Mouse (Mus musculus): ENCODE results near the gene Frmd4b. TPM values are rescaled to one million over a fixed set of nuclear protein-coding genes. Genes with fewer than 3 reads are reported as not detected.

Gene Frmd4b
- total and polyA plus RNA-seq, 2 experiments: 11.9 to 38.0 TPM

DNA sequence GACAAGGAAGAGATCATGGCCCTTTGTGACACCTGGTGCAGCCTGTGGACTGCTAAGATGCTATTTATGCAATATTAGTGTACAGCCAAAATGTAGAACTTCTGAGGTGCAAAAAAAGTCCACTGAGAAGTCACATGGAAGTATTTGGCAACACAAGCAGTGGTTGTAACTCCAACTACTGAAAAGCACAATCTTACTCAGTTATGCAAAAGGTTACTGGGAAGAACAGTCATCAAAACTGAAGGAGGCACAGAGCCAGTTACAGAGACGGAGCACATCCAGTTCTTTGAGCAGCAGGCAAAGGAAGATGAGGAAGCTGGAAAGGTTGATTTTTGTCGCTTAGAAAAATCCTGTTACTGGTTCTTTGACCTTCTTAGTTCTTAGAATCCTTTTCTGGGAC, 167.5 kb downstream of the Frmd4b start:
- H3K27ac ChIP-seq (replicated peaks; ENCODE audit: insufficient read depth, low read depth, low read length): no peak overlapping the region

DNA sequence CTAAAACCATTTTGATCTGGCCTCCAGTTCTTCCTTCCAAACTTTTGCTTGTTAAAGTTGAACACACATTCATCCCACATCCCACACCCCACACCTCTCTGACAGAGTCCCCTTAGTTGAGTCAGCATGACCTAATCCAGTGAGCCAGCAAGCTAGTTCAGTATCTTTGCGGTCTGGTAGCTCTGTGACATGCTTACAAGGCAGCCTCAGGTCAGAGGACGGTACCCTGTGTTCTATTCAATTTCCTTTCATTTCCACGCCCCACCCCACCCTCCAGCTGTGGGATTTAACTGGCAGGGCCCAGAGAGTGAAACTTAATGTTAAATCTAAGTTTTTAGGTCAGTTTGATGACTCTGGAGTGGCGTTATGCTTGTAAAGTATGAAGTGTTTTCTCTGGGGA, 170.3 kb downstream of the Frmd4b start:
- Histone ChIP-seq H3K79me2 (ENCODE audit: control insufficient read depth, insufficient read depth, low read length) (no peaks in the 10 kb centered on the region; the same call in 1 of the 2 replicates), H3K4me1 (ENCODE audit: control insufficient read depth, insufficient read depth, low read length) (peaks cover 9% of the 10 kb centered on the region; the same call in 1 of the 2 replicates), H3K4me3 (ENCODE audit: insufficient read depth, low read depth, low read length) (no peak overlapping the region), H3K36me3 (ENCODE audit: control insufficient read depth, insufficient read depth, low read length) (no peaks in the 10 kb centered on the region), H3K27me3 (ENCODE audit: control insufficient read depth, insufficient read depth, low read length) (no peaks in the 10 kb centered on the region), H3K9ac (ENCODE audit: low read depth, low read length) (no peak overlapping the region), H3K27ac (replicated peaks; ENCODE audit: insufficient read depth, low read depth, low read length) (0 out of 2 replicates have a peak overlapping the region, but pooled peaks have one; percentile 2)
- 63% methylated on average over 4 of the region's 4 CpGs for WGBS
- no peak for DNase-seq (ENCODE audit: extremely low read depth, low read depth, low spot score)
- TF ChIP-seq CTCF (IDR thresholded peaks at IDR 0.05; ENCODE audit: low read depth, low read length): no peak
- TF ChIP-seq POLR2A (IDR thresholded peaks at IDR 0.05; ENCODE audit: extremely low read depth, insufficient read depth, low read length): no peak

More for the DNA sequence above, 167.5 kb downstream of the Frmd4b start:
- no peaks in the 10 kb centered on the region for H3K27me3 ChIP-seq (ENCODE audit: control insufficient read depth, insufficient read depth, low read length)
- DNase-seq (ENCODE audit: extremely low read depth, low read depth, low spot score): peak; percentile 46
- no peaks in the 10 kb centered on the region for H3K36me3 ChIP-seq (ENCODE audit: control insufficient read depth, insufficient read depth, low read length)
- TF ChIP-seq CTCF (IDR thresholded peaks at IDR 0.05; ENCODE audit: low read depth, low read length) (no peak), POLR2A (IDR thresholded peaks at IDR 0.05; ENCODE audit: extremely low read depth, insufficient read depth, low read length) (no peak)
- WGBS: 72% methylated on average over 2 of the region's 2 CpGs
- peaks cover 15% of the 10 kb centered on the region for H3K4me1 ChIP-seq (ENCODE audit: control insufficient read depth, insufficient read depth, low read length)
- no peak overlapping the region for H3K9ac ChIP-seq (ENCODE audit: low read depth, low read length)
- no peaks in the 10 kb centered on the region; the same call in 1 of the 2 replicates for H3K79me2 ChIP-seq (ENCODE audit: control insufficient read depth, insufficient read depth, low read length)
- H3K4me3 ChIP-seq (ENCODE audit: insufficient read depth, low read depth, low read length): no peak overlapping the region

DNA sequence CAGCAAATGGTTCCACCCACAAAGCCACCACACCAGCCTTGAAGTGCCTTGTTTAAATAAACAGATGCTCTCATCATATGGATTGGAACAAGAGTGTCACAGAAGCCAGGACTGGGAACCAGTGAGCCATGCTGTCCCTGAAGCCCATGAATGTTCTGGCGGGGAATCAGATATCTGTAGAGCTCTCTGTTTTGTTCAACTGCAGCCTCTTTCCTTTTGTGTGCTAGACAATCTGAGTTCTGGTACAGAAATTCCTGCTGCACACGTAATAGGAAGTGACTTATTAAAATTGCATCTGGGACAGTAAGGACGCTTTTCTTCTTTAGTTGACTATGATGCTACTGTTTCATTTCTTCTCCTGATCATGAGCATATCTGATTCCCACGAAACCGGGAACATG, 173.2 kb downstream of the Frmd4b start:
- H3K36me3 ChIP-seq (ENCODE audit: control insufficient read depth, insufficient read depth, low read length): no peaks in the 10 kb centered on the region
- WGBS: 77% methylated on average over 5 of the region's 5 CpGs

DNA sequence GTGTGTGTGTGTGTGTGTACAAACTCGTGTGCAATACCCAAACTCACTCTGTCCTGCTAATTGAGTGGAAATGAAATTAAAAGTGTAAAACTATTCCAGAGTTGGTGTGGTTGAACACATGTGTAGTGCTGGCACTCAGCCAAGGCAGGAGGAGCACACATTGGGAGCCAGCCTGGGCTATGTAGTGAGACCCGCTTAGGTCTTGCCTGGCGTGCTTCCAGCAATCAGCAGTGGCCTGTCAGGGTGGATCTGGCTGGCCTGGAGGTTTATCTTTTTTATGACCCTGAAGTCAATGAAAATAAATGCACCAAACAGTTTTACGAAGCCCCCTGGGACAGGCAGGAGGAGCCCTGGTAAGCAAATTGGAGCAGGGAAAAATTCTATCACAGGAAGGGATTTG, 173.8 kb downstream of the Frmd4b start:
- no peaks in the 10 kb centered on the region for H3K36me3 ChIP-seq (ENCODE audit: control insufficient read depth, insufficient read depth, low read length)
- no peak overlapping the region for H3K4me3 ChIP-seq (ENCODE audit: insufficient read depth, low read depth, low read length)
- DNase-seq (ENCODE audit: extremely low read depth, low read depth, low spot score): no peak
- no peak for TF ChIP-seq POLR2A (IDR thresholded peaks at IDR 0.05; ENCODE audit: extremely low read depth, insufficient read depth, low read length)
- TF ChIP-seq CTCF (IDR thresholded peaks at IDR 0.05; ENCODE audit: low read depth, low read length): no peak
- H3K4me1 ChIP-seq (ENCODE audit: control insufficient read depth, insufficient read depth, low read length): peaks cover 4% of the 10 kb centered on the region; the same call in 1 of the 2 replicates
- WGBS: 68% methylated on average over 4 of the region's 4 CpGs
- H3K27ac ChIP-seq (replicated peaks; ENCODE audit: insufficient read depth, low read depth, low read length): no peak overlapping the region
- H3K79me2 ChIP-seq (ENCODE audit: control insufficient read depth, insufficient read depth, low read length): no peaks in the 10 kb centered on the region; the same call in 1 of the 2 replicates
- no peaks in the 10 kb centered on the region for H3K27me3 ChIP-seq (ENCODE audit: control insufficient read depth, insufficient read depth, low read length)
- H3K9ac ChIP-seq (ENCODE audit: low read depth, low read length): no peak overlapping the region

More for the DNA sequence above, 173.2 kb downstream of the Frmd4b start:
- H3K4me1 ChIP-seq (ENCODE audit: control insufficient read depth, insufficient read depth, low read length): peaks cover 9% of the 10 kb centered on the region; the same call in 1 of the 2 replicates
- H3K9ac ChIP-seq (ENCODE audit: low read depth, low read length): no peak overlapping the region
- no peaks in the 10 kb centered on the region; the same call in 1 of the 2 replicates for H3K79me2 ChIP-seq (ENCODE audit: control insufficient read depth, insufficient read depth, low read length)
- H3K27ac ChIP-seq (replicated peaks; ENCODE audit: insufficient read depth, low read depth, low read length): no peak overlapping the region
- H3K27me3 ChIP-seq (ENCODE audit: control insufficient read depth, insufficient read depth, low read length): no peaks in the 10 kb centered on the region
- no peak overlapping the region for H3K4me3 ChIP-seq (ENCODE audit: insufficient read depth, low read depth, low read length)
- TF ChIP-seq POLR2A (IDR thresholded peaks at IDR 0.05; ENCODE audit: extremely low read depth, insufficient read depth, low read length): no peak
- no peak for TF ChIP-seq CTCF (IDR thresholded peaks at IDR 0.05; ENCODE audit: low read depth, low read length)
- DNase-seq (ENCODE audit: extremely low read depth, low read depth, low spot score): no peak

DNA sequence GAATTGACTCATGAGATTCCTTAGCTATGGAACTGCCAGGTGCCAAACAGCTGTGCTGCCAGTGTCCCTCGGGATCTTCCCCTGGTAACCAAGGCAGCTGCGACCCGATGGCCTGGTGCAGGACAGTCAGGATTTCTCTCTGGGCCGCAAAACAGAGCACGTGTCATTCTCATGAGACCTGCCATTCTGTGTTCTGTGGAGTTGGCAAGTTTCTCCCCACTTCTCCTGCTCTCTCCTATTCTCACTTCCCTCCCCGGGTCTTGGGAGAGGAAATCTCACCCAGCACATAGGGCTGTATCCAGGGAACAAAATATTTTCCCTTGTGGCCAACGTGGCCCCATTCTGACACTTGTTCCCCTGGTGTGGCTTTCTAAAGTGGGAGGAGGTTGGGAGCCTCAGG, 176.0 kb downstream of the Frmd4b start:
- TF ChIP-seq POLR2A (IDR thresholded peaks at IDR 0.05; ENCODE audit: extremely low read depth, insufficient read depth, low read length) (no peak), CTCF (IDR thresholded peaks at IDR 0.05; ENCODE audit: low read depth, low read length) (no peak)
- no peaks in the 10 kb centered on the region; the same call in 1 of the 2 replicates for H3K79me2 ChIP-seq (ENCODE audit: control insufficient read depth, insufficient read depth, low read length)
- no peaks in the 10 kb centered on the region for H3K36me3 ChIP-seq (ENCODE audit: control insufficient read depth, insufficient read depth, low read length)
- H3K4me3 ChIP-seq (ENCODE audit: insufficient read depth, low read depth, low read length): no peak overlapping the region
- peak; percentile 42 for DNase-seq (ENCODE audit: extremely low read depth, low read depth, low spot score)
- H3K27ac ChIP-seq (replicated peaks; ENCODE audit: insufficient read depth, low read depth, low read length): peak overlapping the region; percentile 28
- 69% methylated on average over 7 of the region's 7 CpGs for WGBS
- H3K9ac ChIP-seq (ENCODE audit: low read depth, low read length): no peak overlapping the region
- H3K27me3 ChIP-seq (ENCODE audit: control insufficient read depth, insufficient read depth, low read length): no peaks in the 10 kb centered on the region
- 0 out of 2 replicates have a peak, but pooled peaks cover 3% of the 10 kb centered on the region for H3K4me1 ChIP-seq (ENCODE audit: control insufficient read depth, insufficient read depth, low read length)

DNA sequence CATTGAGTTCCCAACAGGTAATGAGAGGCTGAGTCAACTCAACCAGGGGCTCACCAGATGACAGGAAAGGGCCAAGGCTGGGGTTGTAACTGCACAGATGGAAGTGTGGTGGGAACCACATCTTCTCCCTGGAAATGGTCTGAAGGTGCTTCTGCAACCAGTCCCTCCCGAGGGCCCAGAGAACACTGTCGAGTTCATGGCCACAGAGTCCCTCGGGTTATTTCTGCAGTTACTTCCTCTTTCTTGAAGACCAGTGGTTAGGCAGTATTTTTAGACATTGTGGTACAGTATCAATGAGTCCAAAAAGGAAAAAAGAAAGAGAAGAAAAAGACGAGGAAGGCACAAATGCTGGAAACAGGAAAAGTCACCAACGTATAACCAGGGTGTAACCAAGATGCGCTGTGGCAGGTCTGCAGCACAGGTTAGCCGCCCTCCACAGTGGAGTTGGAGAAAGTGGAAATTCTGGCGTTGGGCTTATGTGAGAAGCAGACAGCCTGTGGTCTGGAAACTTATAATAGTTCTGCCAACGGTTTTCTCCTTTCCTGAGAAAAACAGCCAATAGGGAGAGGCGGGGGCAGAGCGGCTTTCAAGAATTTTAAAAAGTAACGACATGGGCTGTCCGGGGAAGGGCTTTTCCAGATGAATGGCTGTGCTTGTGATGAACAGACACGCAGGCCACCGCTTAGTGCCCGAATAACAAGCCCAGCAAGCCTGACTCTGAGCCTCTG, 178.3 kb downstream of the Frmd4b start:
- H3K4me1 ChIP-seq (ENCODE audit: control insufficient read depth, insufficient read depth, low read length): no peaks in the 10 kb centered on the region
- DNase-seq (ENCODE audit: extremely low read depth, low read depth, low spot score): peak; percentile 29
- TF ChIP-seq POLR2A (IDR thresholded peaks at IDR 0.05; ENCODE audit: extremely low read depth, insufficient read depth, low read length) (no peak), CTCF (IDR thresholded peaks at IDR 0.05; ENCODE audit: low read depth, low read length) (no peak)
- WGBS: 82% methylated on average over 16 of the region's 16 CpGs
- H3K36me3 ChIP-seq (ENCODE audit: control insufficient read depth, insufficient read depth, low read length): no peaks in the 10 kb centered on the region
- H3K27me3 ChIP-seq (ENCODE audit: control insufficient read depth, insufficient read depth, low read length): no peaks in the 10 kb centered on the region
- H3K79me2 ChIP-seq (ENCODE audit: control insufficient read depth, insufficient read depth, low read length): no peaks in the 10 kb centered on the region
- no peak overlapping the region for H3K4me3 ChIP-seq (ENCODE audit: insufficient read depth, low read depth, low read length)
- H3K9ac ChIP-seq (ENCODE audit: low read depth, low read length): no peak overlapping the region
- H3K27ac ChIP-seq (replicated peaks; ENCODE audit: insufficient read depth, low read depth, low read length): peak overlapping the region; percentile 38; the same call in 1 of the 2 replicates

All from liver, adult 2 months (tissue).